Mouse (Mus musculus) heart, embryonic 11.5 days (tissue): ENCODE measurements at regions not wholly inside any gene's neighbourhood (a gene's known extent, or its start where the extent isn't known, plus 50 kb on each side); places are given as distances from the start of the nearest gene placed in this dataset.

Source experiments
- ATAC-seq: fragments of 200-750 bp; cut with Nextera tagmentation; replicated peaks from 2 replicates; pipeline ENCODE4 v1.8.0; 2017; ENCODE audit warnings: moderate library complexity; ENCODE audit not compliant: insufficient number of reproducible peaks, low FRiP score, low TSS enrichment
- H3K27ac ChIP-seq: fragments of 300-500 bp; sonication (generic); 2 replicates; pipeline ENCODE4 v1.5.1; 2014; ENCODE audit warnings: mild to moderate bottlenecking, low read depth, low read length
- H3K27me3 ChIP-seq: fragments of 300-500 bp; sonication (generic); 2 replicates; pipeline ENCODE4 v1.6.1; 2014; ENCODE audit warnings: mild to moderate bottlenecking, low read length, mixed read lengths; ENCODE audit not compliant: control insufficient read depth, insufficient read depth
- H3K36me3 ChIP-seq: fragments of 300-500 bp; sonication (generic); 2 replicates; pipeline ENCODE4 v1.6.1; 2014; ENCODE audit warnings: mild to moderate bottlenecking, low read length, moderate library complexity, mixed read lengths; ENCODE audit not compliant: control insufficient read depth, insufficient read depth
- H3K4me1 ChIP-seq: fragments of 300-500 bp; sonication (generic); 2 replicates; pipeline ENCODE4 v1.6.1; 2014; ENCODE audit warnings: low read length; ENCODE audit not compliant: control insufficient read depth, insufficient read depth
- H3K4me2 ChIP-seq: fragments of 300-500 bp; sonication (generic); 2 replicates; pipeline ENCODE4 v1.6.1; 2014; ENCODE audit warnings: mild to moderate bottlenecking, moderate library complexity
- H3K4me3 ChIP-seq: fragments of 300-500 bp; sonication (generic); 2 replicates; pipeline ENCODE4 v1.5.1; 2014; ENCODE audit warnings: low read depth, low read length
- H3K9ac ChIP-seq: fragments of 300-500 bp; sonication (generic); 2 replicates; pipeline ENCODE4 v1.6.1; 2014; ENCODE audit warnings: mild to moderate bottlenecking, low read depth, low read length, moderate library complexity
- H3K9me3 ChIP-seq: fragments of 300-500 bp; sonication (generic); replicated peaks from 2 replicates; pipeline ENCODE4 v1.6.1; 2016; ENCODE audit warnings: low read length; ENCODE audit not compliant: control insufficient read depth
- WGBS: fragments of 180-500 bp; shearing (Covaris S2); extraction: QIAGEN DNeasy Blood & Tissue Kit; methylation state at CpG from one replicate; pipeline ENCODE4 v1.1.7; 2014; ENCODE audit not compliant: insufficient replicate concordance; 5-methylcytosine and 5-hydroxymethylcytosine counted together

DNA sequence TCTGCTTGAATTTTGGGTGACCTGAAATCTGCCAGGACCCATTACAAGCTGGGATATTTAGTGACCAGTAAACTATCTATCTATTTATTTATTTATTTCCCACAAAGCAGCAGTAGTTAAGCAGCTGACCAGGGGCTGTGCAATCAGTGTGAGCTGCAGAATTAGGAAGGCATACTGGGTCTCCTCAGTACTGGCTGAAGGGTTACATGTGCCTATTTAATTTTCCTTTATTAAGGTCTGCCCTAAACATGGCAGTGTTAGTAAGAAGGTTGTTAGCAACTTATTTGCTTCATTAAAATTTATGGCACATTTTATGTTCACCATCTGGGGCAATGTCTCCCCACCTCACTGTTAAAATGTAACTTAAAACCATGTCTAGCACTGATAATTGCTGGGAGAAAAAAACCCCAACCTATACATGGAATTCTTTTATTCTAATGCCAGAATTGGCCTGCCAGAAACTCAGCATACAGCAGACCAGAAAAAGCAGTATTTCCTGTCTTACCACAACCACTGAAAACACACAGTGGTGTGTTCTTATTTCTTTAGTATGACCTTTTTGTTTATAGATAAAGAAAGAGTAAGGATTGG is 484.3 kb upstream of the Nrsn1 start:
- no peaks in the 10 kb centered on the region for H3K36me3 ChIP-seq
- H3K4me2 ChIP-seq = no peak overlapping the region
- H3K4me1 ChIP-seq = 0 out of 2 replicates have a peak, but pooled peaks cover 3% of the 10 kb centered on the region
- ATAC-seq = no peak
- no peaks in the 10 kb centered on the region for H3K27me3 ChIP-seq
- H3K9me3 ChIP-seq = no peaks in the 10 kb centered on the region
- H3K9ac ChIP-seq = no peak overlapping the region
- no peak overlapping the region for H3K27ac ChIP-seq
- no peak overlapping the region for H3K4me3 ChIP-seq

DNA sequence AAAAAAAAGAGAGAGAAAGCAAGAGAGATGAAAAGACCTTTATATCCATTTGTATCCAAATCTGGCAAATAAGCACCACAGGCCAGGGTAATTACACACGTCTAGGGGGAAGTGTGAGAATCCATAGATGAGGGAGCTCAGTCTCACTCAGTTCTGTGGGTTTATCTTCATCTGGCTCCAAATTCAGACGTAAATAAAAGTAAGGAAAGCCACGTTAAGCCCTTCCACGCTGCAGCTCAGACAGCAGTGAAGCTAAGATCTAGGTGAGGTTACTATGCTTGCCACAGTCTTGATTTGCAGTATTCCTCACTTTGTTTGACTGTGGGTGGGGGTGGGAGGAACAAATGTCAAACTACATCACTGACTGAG is 481.1 kb upstream of the Nrsn1 start:
- WGBS = 63% methylated on average over 4 of the region's 4 CpGs
- H3K4me2 ChIP-seq = no peak overlapping the region
- no peaks in the 10 kb centered on the region for H3K36me3 ChIP-seq
- H3K27me3 ChIP-seq = no peaks in the 10 kb centered on the region
- H3K9me3 ChIP-seq = no peaks in the 10 kb centered on the region
- H3K27ac ChIP-seq = no peak overlapping the region
- ATAC-seq = no peak
- 0 out of 2 replicates have a peak, but pooled peaks cover 3% of the 10 kb centered on the region for H3K4me1 ChIP-seq
- H3K4me3 ChIP-seq = no peak overlapping the region
- no peak overlapping the region for H3K9ac ChIP-seq

DNA sequence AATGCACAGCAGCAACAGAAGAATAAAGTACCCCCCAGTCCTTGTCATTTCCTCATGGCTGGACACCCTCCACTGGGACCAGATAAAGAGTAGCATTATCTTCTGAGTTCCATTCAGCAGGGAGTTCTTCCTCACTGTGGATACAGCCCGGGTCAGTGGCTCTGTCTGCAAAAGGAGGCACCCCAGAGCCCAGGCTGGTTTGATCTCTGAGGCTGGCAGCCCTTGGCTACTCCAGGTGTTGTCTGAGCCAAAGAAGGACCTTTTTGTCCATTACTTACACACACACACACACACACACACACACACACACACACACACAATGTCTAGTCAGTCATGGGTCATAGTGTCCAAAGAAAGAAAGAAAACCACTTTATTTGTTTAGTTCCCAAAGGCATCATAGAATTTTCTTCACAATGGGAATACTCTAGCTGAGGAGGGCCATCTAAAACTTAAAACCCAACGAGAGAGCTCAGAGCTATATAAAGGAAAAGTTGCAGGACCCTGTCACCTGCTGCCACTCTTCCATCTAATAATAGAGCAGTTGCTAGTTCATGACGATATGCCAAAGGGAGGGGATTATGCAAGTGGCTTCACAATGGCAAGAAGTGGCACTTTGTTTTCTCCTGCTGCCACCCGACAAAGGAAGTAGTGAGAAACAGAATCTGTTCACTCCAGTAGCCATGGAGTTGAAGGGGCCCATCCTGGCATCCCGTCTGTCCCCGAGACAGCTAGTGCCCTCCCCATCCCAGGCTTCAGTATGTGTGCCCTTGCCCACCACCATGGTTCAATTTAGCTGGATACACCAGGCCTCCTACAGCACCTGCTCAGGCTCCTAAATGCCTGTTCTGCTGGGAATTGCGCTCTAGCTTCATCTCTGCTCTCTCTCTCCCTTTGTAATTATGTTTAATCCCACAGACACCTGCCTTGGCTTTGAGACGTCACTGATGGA is 480.4 kb upstream of the Nrsn1 start:
- no peaks in the 10 kb centered on the region for H3K9me3 ChIP-seq
- no peaks in the 10 kb centered on the region for H3K27me3 ChIP-seq
- no peak overlapping the region for H3K27ac ChIP-seq
- WGBS = 47% methylated on average over 8 of the region's 8 CpGs
- H3K4me1 ChIP-seq = 0 out of 2 replicates have a peak, but pooled peaks cover 3% of the 10 kb centered on the region
- ATAC-seq = no peak
- no peak overlapping the region for H3K9ac ChIP-seq
- no peak overlapping the region for H3K4me3 ChIP-seq
- H3K4me2 ChIP-seq = no peak overlapping the region
- H3K36me3 ChIP-seq = no peaks in the 10 kb centered on the region

DNA sequence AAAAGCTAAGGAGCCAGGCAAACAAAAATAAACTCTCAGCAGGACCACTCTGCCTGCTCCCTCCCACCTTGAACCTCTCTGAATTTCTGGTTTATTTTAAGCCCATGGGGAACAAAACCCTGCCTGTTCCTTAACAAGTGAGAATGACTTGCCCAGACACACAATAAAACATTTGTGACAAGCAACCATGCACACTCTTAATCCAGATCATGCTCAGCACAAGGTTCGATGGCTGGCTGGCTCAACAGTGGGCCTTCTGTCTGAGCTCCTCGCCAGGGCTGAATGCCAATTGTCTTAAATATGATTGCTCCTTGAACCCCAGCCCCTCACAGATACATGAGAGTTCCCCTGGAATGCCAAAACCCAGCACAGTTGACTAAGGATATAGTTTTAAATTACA is 468.3 kb upstream of the Nrsn1 start:
- no peak overlapping the region for H3K4me2 ChIP-seq
- no peak for ATAC-seq
- H3K27ac ChIP-seq = no peak overlapping the region
- no peaks in the 10 kb centered on the region for H3K36me3 ChIP-seq
- WGBS = 42% methylated on average over 2 of the region's 2 CpGs
- no peak overlapping the region for H3K9ac ChIP-seq
- no peaks in the 10 kb centered on the region for H3K27me3 ChIP-seq
- H3K4me3 ChIP-seq = no peak overlapping the region
- no peaks in the 10 kb centered on the region for H3K9me3 ChIP-seq
- H3K4me1 ChIP-seq = peaks cover 2% of the 10 kb centered on the region; the same call in 1 of the 2 replicates

DNA sequence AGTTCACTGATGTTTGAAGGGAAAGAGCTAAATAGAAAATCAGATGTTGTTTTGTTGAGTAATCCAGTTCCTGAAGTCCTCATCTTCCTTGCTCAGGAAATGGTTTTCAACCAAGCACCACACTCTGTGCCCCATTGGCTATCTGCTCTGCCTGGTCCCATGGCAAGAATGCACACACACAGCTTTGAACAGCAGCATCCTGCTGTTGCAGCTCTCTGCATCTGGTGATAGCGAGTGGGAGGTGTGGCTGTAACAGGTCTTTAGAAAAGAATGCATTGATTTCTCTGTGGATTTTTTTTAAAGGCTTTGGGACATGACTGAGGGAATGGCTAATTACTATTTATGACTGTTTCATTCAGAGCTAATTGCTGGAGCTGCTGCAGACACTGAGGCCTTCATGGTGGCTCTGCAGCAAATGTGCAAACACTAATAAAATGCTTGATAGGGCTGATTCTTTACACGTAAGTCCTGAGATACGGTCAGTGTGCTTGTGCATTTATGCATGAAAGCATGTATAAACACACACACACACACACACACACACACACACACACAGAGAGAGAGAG is 459.1 kb upstream of the Nrsn1 start:
- no peak for ATAC-seq
- Histone ChIP-seq H3K4me1 (no peaks in the 10 kb centered on the region), H3K36me3 (no peaks in the 10 kb centered on the region), H3K4me3 (no peak overlapping the region), H3K4me2 (no peak overlapping the region), H3K27me3 (no peaks in the 10 kb centered on the region), H3K27ac (no peak overlapping the region), H3K9me3 (no peaks in the 10 kb centered on the region), H3K9ac (no peak overlapping the region)
- 77% methylated on average over 3 of the region's 3 CpGs for WGBS

DNA sequence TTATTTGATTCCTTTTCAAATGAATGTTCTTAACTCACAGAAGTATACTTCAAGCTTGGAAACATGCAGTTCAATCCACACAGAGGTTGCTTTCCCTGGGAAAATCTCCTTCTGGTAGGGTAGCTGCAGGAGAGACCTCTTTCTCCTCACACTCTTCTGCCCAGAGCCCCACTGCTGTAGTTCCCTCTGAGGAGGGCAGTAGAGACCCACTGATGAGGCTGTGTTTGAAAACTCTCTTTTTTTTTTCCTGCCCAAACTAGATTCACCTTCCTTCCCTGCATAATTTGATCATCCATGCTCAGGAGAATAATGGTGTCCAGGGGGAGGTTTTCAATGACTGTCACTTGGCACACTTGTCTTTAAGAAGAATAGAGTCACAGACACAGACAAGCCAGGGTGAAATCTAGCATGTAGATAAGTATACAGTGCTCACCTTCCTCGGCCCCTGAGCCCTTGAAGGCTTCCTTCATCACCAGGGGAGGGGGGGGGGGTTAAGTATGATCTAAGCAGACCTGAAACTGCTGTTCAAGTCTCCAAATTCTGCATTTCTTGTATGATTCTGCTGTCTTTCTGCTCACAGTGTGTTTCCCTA is 457.3 kb upstream of the Nrsn1 start:
- 50% methylated on average over 1 of the region's 1 CpGs for WGBS
- no peak for ATAC-seq
- H3K9me3 ChIP-seq = no peaks in the 10 kb centered on the region
- H3K4me2 ChIP-seq = no peak overlapping the region
- H3K27me3 ChIP-seq = no peaks in the 10 kb centered on the region
- no peak overlapping the region for H3K27ac ChIP-seq
- H3K4me1 ChIP-seq = no peaks in the 10 kb centered on the region
- H3K36me3 ChIP-seq = no peaks in the 10 kb centered on the region
- no peak overlapping the region for H3K9ac ChIP-seq
- H3K4me3 ChIP-seq = no peak overlapping the region

DNA sequence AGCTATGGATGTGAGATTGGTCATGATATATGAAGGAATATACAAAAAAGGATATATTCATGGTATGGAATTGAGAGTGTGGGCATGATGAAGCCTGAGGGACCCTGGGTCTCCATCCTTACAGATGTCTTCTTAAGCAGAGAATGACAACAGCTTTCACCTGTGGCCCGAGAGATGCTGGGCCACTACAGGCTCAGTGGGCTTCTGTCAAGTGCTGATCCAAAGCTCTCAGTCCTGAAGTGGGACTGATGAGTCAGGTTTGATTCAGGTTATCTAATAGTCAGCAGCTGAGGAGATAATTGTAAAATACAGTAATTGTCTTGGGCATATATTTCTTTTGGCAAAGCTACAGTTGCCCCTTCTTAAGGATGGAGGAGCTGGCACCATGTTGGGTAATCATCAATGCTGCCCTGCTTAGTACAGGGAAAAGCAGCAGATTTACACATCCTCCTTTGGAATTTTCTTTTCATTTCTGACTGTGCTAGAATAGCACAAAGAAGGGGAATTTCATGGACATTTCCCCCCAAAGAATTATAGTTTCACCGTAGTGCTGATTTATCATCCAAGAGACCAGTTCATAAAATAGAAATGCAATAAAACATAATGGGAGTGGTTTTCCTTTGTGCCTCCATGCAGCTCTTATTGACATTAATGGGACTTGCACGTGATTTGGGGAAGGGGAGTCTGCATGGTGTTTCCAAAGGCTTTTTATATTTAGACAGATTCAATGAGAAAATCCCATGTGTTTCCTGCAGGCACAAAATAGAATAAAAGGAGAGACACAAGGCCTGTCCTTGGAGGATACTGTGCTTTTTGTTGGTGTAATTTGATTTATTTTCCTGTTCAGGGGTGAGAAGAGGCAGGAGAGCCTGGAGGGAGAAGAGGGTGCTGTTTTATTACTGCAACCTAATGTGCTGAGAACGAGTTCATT is 452.6 kb upstream of the Nrsn1 start:
- no peak overlapping the region for H3K9ac ChIP-seq
- H3K27me3 ChIP-seq = no peaks in the 10 kb centered on the region
- no peaks in the 10 kb centered on the region for H3K4me1 ChIP-seq
- no peaks in the 10 kb centered on the region for H3K36me3 ChIP-seq
- no peaks in the 10 kb centered on the region for H3K9me3 ChIP-seq
- ATAC-seq = no peak
- no peak overlapping the region for H3K4me2 ChIP-seq
- 70% methylated on average over 4 of the region's 4 CpGs for WGBS
- no peak overlapping the region for H3K27ac ChIP-seq
- no peak overlapping the region for H3K4me3 ChIP-seq

DNA sequence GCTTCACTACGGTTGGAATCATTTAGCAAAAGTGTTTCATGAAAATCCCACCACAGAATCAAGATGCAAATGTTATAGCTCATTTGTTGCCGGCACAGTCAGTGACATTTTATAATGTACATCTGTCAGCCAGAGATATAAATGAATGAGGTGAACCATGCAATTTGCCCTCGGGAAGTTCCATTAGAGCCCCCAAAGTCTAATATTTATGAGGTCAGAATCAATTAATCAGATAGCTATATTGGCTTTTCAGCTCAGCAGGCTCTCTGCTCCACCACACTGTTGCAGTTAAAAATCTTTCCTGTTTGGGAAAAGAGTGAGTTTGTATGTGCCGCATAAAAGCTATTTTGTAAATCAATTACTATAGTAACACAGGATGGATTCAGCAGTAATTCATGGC is 430.7 kb upstream of the Nrsn1 start:
- no peak for ATAC-seq
- 72% methylated on average over 4 of the region's 4 CpGs for WGBS
- H3K27me3 ChIP-seq = no peaks in the 10 kb centered on the region

More for the DNA sequence above, 430.7 kb upstream of the Nrsn1 start:
- no peaks in the 10 kb centered on the region for H3K36me3 ChIP-seq
- no peaks in the 10 kb centered on the region for H3K9me3 ChIP-seq
- H3K4me2 ChIP-seq = no peak overlapping the region
- no peak overlapping the region for H3K4me3 ChIP-seq
- no peak overlapping the region for H3K27ac ChIP-seq
- no peaks in the 10 kb centered on the region for H3K4me1 ChIP-seq
- H3K9ac ChIP-seq = no peak overlapping the region
